Mouse (Mus musculus): ENCODE measurements around the gene Pde10a.

DNA sequence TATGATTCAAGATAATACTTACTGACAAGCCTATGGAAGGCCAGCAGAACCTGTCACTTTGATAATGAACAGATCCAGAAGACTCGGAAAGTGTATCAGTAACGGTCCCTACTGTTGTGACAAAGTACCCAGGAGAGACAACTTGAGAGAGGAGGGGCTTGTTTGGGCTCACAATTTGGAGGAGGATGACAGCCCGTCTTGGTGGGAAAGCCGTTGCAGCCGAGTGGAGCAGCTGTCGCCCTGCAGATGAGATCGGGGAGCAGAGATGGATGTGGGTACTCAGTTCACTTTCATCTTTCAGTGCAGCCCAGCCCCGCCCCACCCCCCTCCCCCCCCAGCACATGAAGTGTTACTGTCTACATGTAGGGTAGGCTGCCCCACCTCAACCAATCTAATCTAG is 398.6 kb downstream of the Pde10a start:
- TF ChIP-seq CTCF (IDR thresholded peaks at IDR 0.05; ENCODE audit: low read depth) (no peak), EP300 (IDR thresholded peaks at IDR 0.05; ENCODE audit: low read depth) (no peak)

Measured in heart, postnatal 0 days (tissue).